Mouse (Mus musculus) A20 (cell line): Measurements from ENCODE around the gene Gm20388.

Source experiments
- DNase-seq: peaks from one replicate; pipeline ENCODE4 v3.0.0-alpha.2; 2011; ENCODE audit warnings: low read depth, low spot score

Gene Gm20388

GRCm38 (mm10) chr8:124253939-124254338, 4343.3 kb downstream of the Gm20388 start:
- no peak for DNase-seq

- no peak for DNase-seq
Observed at GRCm38 (mm10) chr8:124256841-124257240, 4346.2 kb downstream of the Gm20388 start.

GRCm38 (mm10) chr8:124257363-124257762, 4346.7 kb downstream of the Gm20388 start:
- DNase-seq = no peak

- no peak for DNase-seq
Observed at GRCm38 (mm10) chr8:124259146-124259545, 4348.5 kb downstream of the Gm20388 start.

- no peak for DNase-seq
Observed at GRCm38 (mm10) chr8:124259925-124260324, 4349.3 kb downstream of the Gm20388 start.

- no peak for DNase-seq
Observed at GRCm38 (mm10) chr8:124260371-124260770, 4349.7 kb downstream of the Gm20388 start.

- no peak for DNase-seq
Observed at GRCm38 (mm10) chr8:124263058-124263457, 4352.4 kb downstream of the Gm20388 start.

GRCm38 (mm10) chr8:124264032-124264431, 4353.4 kb downstream of the Gm20388 start:
- no peak for DNase-seq

- no peak for DNase-seq
Observed at GRCm38 (mm10) chr8:124264671-124265070, 4354.0 kb downstream of the Gm20388 start.

- DNase-seq = no peak
Observed at GRCm38 (mm10) chr8:124265130-124265529, 4354.5 kb downstream of the Gm20388 start.

GRCm38 (mm10) chr8:124265798-124266197, 4355.2 kb downstream of the Gm20388 start:
- no peak for DNase-seq

GRCm38 (mm10) chr8:124267206-124267605, 4356.6 kb downstream of the Gm20388 start:
- DNase-seq = no peak

- DNase-seq = no peak
Observed at GRCm38 (mm10) chr8:124270504-124270903, 4359.9 kb downstream of the Gm20388 start.

GRCm38 (mm10) chr8:124270904-124271303, 4360.3 kb downstream of the Gm20388 start:
- DNase-seq = no peak

- no peak for DNase-seq
Observed at GRCm38 (mm10) chr8:124271518-124271917, 4360.9 kb downstream of the Gm20388 start.

GRCm38 (mm10) chr8:124272792-124273191, 4362.2 kb downstream of the Gm20388 start:
- no peak for DNase-seq

GRCm38 (mm10) chr8:124273606-124274218, 4363.1 kb downstream of the Gm20388 start:
- peak; percentile 59 for DNase-seq

- DNase-seq = no peak
Observed at GRCm38 (mm10) chr8:124274441-124275120, 4363.9 kb downstream of the Gm20388 start.

- no peak for DNase-seq
Observed at GRCm38 (mm10) chr8:124275377-124276071, 4364.9 kb downstream of the Gm20388 start.

GRCm38 (mm10) chr8:124277951-124278910, 4367.6 kb downstream of the Gm20388 start:
- no peak for DNase-seq

- no peak for DNase-seq
Observed at GRCm38 (mm10) chr8:124278956-124279689, 4368.5 kb downstream of the Gm20388 start.
